Mouse (Mus musculus) NIH3T3 (cell line): ENCODE results near the gene Timm10.

ENCODE experiments used
- DNase-seq: peaks from one replicate; pipeline ENCODE4 v3.0.0-alpha.2; 2012; ENCODE audit warnings: low read depth

The Timm10 gene

DNA sequence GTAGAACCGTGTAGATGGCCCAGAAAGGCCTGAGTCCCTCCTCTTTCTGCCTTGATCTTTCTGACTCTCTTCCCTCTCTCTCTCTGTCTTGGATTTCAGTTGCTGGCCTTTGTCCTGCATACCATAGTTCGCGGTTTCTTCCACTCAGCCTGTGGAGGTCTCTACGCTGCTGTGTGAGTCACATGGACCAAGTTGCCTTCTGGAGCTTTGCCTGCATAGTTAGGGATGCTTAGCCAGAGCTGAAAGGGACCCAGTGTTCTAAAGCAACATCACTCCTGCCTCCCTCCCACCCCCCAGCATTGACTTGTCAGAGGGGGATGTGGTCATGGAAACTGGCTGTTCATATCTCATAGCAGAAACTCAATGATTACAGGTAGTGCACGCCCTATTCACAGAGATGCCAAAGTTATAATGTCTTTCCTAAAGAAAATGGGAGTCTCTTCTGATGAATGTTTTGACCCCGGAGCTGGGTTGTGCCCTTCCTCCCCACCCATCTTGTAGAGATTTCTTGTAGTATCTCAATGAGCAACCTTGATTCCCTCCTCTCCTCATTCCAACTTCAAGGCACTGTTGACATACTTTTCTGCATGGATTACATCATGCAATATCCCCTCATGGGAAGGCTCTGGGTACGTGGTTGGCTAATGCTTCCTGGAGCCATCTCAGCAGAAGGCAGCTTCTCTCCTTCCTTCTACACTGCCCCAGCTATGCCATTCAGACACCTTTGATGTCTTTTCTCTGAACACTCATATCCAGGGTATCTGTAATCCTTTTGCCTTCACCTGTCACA is 33.4 kb downstream of the Timm10 start:
- peak; percentile 95 for DNase-seq

DNA sequence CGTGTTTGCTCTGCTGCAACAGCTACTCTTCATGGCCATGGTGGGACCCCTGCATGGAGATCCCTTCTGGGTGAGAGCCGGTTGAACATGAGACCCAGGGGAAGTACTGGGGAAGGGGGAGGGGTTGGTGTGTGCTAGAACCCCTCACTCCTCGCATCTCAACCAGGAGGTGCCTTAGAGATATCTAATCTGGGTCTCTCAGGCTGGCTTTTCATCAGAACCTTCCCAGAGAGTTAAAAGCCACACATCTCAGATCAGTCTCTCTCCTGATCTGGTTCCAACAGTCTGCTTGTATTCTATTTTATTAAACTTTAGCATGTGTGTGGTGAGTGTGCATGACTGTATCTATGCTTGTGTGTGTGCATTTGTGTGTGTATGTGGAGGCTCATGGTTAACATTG is 34.6 kb downstream of the Timm10 start:
- no peak for DNase-seq

- no peak for DNase-seq
Observed at GRCm38 (mm10) chr2:84862231-84862630, 35.4 kb downstream of the Timm10 start.

DNA sequence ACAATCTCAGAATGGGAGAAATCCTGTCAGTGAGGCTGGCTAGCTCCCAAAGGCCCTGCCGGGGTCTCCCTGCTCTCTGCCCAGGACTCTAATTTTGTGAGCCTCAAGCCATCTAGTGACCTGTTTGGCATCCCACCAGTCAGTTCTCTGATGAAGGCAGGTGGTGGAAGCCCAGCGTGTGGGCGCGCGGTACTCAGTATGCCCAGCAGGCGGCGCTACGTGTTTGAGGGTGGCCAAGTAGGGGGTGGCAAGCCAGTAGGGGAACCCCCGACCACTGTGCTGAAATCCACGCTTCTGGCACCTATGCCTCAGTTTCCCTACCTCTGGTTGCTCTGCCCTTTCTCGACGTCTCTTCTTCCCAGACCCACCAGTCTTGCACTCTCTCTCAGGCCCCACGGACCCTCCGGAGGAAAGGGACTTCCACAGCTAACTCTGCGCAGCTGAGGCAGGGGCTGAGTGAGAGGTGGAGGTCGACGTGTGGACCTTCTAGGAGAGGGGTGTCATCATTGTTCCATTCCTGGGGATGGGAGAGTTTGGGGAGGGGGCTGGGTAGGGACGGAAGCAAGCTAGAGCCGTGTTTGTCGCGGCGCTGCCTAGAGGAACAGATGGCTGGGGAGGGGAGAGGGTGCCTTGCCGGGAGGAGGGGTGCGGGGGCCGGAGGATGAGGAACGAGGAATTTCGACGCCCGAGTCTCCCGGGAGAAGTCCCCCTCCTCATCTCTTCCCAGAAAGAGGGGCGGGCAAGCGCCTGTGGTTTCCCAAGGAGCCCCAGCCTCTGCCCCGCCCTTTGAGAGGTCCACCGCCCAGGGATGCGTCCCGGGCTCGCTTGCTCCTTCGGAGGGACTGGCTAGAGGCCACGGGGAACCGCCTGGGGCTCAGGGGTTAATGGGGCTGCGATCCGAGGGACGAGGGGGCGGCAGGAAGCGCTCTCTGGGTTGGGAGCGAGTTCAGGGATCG is 39.1 kb downstream of the Timm10 start:
- DNase-seq = peak; percentile 43

- peak; percentile 77 for DNase-seq
Observed at GRCm38 (mm10) chr2:84868521-84868943, 41.7 kb downstream of the Timm10 start.

- no peak for DNase-seq
Observed at GRCm38 (mm10) chr2:84868977-84869376, 42.2 kb downstream of the Timm10 start.

DNA sequence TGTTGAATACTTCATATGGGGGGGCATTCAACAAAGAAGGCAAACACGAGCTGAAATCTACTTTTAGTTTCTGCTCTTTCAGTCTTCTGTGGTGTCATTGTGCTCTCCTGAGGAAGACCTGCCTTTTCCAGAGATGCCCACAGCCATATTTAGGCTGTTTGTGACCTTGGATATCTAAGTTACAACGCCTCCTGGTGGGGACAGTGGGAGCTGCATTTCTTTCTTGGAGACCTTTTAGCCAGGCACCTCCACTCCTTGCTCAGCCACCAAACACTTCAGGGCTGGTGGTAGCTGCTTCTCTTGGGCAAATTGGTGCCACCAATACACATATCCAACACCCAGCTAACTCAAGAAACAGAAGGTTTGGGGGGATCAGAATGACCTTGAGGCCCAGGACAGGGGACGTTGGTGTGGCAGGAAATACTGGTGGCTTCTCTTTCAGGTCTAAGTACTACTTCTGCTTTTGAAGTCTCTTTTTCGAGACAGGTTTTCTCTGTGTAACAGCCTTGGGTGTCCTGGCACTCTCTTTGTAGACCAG is 43.9 kb downstream of the Timm10 start:
- peak; percentile 44 for DNase-seq

DNA sequence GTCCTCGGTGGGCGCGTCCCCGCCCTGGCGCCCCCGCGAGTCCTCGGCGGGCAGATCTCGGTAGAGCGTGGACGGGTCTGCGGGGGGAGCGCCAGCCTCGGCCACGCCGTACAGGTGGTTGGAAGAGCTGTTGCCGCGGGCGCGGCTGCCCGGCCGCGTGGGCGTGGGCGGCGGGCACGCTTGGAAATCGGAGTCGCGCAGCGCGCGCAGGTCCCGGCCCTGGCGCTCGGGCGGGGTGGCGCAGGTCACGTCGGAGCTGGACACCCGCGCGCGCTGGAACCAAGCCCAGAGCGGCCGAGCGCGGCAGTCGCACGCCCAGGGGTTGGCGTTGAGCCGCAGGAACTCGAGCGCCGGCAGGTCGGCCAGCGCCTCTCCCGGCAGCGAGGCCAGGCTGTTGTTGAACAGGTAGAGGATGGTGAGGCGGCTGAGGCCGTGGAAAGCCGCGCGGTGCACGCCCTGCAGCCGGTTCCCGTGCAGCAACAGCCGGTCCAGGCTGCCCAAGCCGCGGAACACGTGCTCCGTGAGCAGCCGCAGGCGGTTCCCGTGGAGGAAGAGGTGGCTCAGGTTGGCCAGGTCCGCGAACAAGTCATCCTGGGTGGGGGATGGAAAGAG is 45.4 kb downstream of the Timm10 start:
- no peak for DNase-seq

DNA sequence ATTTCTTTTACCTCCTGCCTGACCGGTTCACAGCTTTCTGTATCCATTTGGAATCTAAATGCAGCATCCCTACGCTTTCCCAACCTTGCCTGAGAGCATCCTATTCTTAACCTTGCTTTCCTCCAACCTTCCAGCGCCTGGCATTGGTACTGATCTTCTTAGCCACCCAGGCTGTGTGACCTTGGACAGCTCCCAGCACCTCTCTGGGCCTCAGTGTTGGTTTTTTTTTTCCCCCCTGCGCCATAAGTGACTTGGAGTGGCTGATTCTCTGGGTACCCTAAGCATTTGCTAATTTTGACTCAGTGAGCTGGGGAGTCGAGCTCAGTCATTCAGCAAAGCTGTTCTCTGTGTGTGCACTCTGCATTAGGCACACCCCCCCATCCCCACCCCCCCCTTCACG is 49.0 kb downstream of the Timm10 start:
- DNase-seq = no peak
